Mouse (Mus musculus) spleen, adult 2 months (tissue): ENCODE measurements around the gene Otud7b. TPM values are rescaled to one million over a fixed set of nuclear protein-coding genes. Genes with fewer than 3 reads are reported as not detected.

Experiments used
- DNase-seq, 2 experiments: peaks; one replicate each; pipeline versions ENCODE4 v3.0.0 to v3.0.0-alpha.2; 2012 to 2021; ENCODE audit warnings: low spot score in 2 of 2, low read depth in 1 of 2
- H3K27ac ChIP-seq: fragments of 200-500 bp; 2 replicates; pipeline ENCODE4 v1.5.1; 2012; ENCODE audit warnings: low read length, inconsistent platforms; ENCODE audit not compliant: insufficient read depth
- H3K27me3 ChIP-seq: fragments of 200-500 bp; 2 replicates; pipeline ENCODE4 v1.6.1; 2012; ENCODE audit warnings: mild to moderate bottlenecking, moderate library complexity, low read length, inconsistent platforms; ENCODE audit not compliant: control insufficient read depth, insufficient read depth
- H3K36me3 ChIP-seq: fragments of 200-500 bp; 2 replicates; pipeline ENCODE4 v1.6.1; 2012; ENCODE audit warnings: mild to moderate bottlenecking, low read length, inconsistent platforms; ENCODE audit not compliant: control insufficient read depth, insufficient read depth
- H3K4me1 ChIP-seq: fragments of 200-500 bp; 2 replicates; pipeline ENCODE4 v1.6.1; 2011; ENCODE audit warnings: inconsistent platforms; ENCODE audit not compliant: control insufficient read depth, insufficient read depth, insufficient read length
- H3K4me3 ChIP-seq: fragments of 200-500 bp; 2 replicates; pipeline ENCODE4 v1.5.1; 2011; ENCODE audit warnings: mild to moderate bottlenecking, inconsistent platforms; ENCODE audit not compliant: insufficient read depth, insufficient read length; ENCODE audit errors: extremely low read depth
- CTCF ChIP-seq: fragments of 200-500 bp; IDR thresholded peaks from 2 replicates; pipeline ENCODE4 v1.5.1; 2011; ENCODE audit warnings: mild to moderate bottlenecking, inconsistent platforms; ENCODE audit not compliant: insufficient read depth, insufficient read length, insufficient replicate concordance; ENCODE audit errors: extremely low read depth
- POLR2A ChIP-seq: fragments of 200-500 bp; IDR thresholded peaks from 2 replicates; pipeline ENCODE4 v1.6.1; 2011; ENCODE audit warnings: low read depth, low read length, inconsistent platforms
- WGBS: fragments of 180-500 bp; shearing (Covaris S2); methylation state at CpG from one replicate; pipeline ENCODE4 v1.1.7; 2018; 5-methylcytosine and 5-hydroxymethylcytosine counted together
- polyA plus RNA-seq: library from polyadenylated mRNA; depleted of rRNA; stranded (reverse); fragments of >200 nt; gene quantifications from 2 replicates; pipeline ENCODE4 v1.2.3, GENCODE M21; 2012

The Otud7b gene
- polyA plus RNA-seq, 1 experiment, result 11.1 TPM

- H3K36me3 ChIP-seq, result no peaks in the 10 kb centered on the region
- no peak overlapping the region for H3K27ac ChIP-seq
- 90% methylated on average over 4 of the region's 4 CpGs for WGBS
- TF ChIP-seq CTCF (no peak), POLR2A (no peak)
- DNase-seq, result no peak
- H3K4me1 ChIP-seq, result no peaks in the 10 kb centered on the region
- H3K4me3 ChIP-seq, result no peak overlapping the region
- H3K27me3 ChIP-seq, result no peaks in the 10 kb centered on the region
Observed at GRCm38 (mm10) chr3:96070241-96070640, 34.1 kb upstream of the Otud7b start.

- H3K27ac ChIP-seq, result no peak overlapping the region
- no peaks in the 10 kb centered on the region for H3K4me1 ChIP-seq
Observed at GRCm38 (mm10) chr3:96072921-96073486, 31.3 kb upstream of the Otud7b start.

DNA sequence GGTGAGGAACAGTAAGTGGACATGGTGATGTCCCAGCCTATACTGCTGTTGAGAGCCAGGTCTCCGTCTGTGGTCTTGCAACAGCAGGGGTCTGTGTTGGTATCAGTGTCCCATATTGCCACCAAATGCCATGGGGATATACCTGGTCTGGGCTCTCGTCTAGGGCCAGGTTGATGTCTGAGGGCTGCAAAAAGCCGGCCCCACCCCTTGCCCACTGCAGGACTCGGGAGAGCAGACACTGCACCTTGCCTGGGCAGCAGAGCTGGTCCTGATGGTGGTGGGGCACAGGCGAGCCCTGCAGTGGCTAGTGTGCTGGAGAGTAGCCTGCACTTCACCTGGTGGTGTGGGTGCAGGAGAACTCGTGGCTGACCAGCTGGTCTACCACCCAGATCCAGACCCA is 26.3 kb upstream of the Otud7b start:
- 84% methylated on average over 6 of the region's 6 CpGs for WGBS
- TF ChIP-seq CTCF (no peak), POLR2A (no peak)
- no peak overlapping the region for H3K27ac ChIP-seq
- H3K27me3 ChIP-seq, result no peaks in the 10 kb centered on the region
- no peak overlapping the region for H3K4me3 ChIP-seq
- DNase-seq, result no peak
- no peaks in the 10 kb centered on the region for H3K36me3 ChIP-seq
- no peaks in the 10 kb centered on the region for H3K4me1 ChIP-seq

More at GRCm38 (mm10) chr3:96072921-96073486, 31.3 kb upstream of the Otud7b start:
- DNase-seq, result no peak
- no peak for TF ChIP-seq CTCF
- H3K36me3 ChIP-seq, result no peaks in the 10 kb centered on the region
- H3K4me3 ChIP-seq, result no peak overlapping the region
- no peaks in the 10 kb centered on the region for H3K27me3 ChIP-seq
- 67% methylated on average over 12 of the region's 12 CpGs for WGBS

- no peak for TF ChIP-seq POLR2A
- Histone ChIP-seq H3K4me3 (no peak overlapping the region), H3K27me3 (no peaks in the 10 kb centered on the region), H3K27ac (no peak overlapping the region), H3K4me1 (no peaks in the 10 kb centered on the region), H3K36me3 (no peaks in the 10 kb centered on the region)
- 83% methylated on average over 3 of the region's 3 CpGs for WGBS
- DNase-seq, result no peak
Observed at GRCm38 (mm10) chr3:96078711-96079110, 25.6 kb upstream of the Otud7b start.

DNA sequence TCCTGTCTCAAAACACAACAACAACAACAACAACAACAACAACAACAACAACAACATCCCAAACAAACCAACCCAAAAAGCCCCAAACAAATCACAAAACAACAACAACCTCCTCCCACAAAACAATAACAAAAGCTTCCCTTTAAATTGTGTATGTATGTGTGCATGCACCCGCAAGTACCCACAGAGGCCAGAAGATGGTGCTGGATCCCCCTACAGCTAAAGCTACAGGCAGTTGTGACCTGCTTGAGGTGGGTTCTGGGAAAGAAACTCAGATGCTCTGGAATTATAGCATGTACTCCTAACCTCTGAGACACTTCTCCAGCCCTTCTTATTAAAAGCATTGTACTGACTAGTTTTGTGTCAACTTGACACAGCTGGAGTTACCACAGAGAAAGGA is 23.3 kb upstream of the Otud7b start:
- DNase-seq, result peak; percentile 15 to 34
- Histone ChIP-seq H3K36me3 (no peaks in the 10 kb centered on the region), H3K27ac (no peak overlapping the region), H3K27me3 (no peaks in the 10 kb centered on the region), H3K4me1 (no peaks in the 10 kb centered on the region), H3K4me3 (no peak overlapping the region)
- 95% methylated on average over 1 of the region's 1 CpGs for WGBS
- TF ChIP-seq POLR2A (no peak), CTCF (peak; percentile 61; the same call in 1 of the 2 replicates)

DNA sequence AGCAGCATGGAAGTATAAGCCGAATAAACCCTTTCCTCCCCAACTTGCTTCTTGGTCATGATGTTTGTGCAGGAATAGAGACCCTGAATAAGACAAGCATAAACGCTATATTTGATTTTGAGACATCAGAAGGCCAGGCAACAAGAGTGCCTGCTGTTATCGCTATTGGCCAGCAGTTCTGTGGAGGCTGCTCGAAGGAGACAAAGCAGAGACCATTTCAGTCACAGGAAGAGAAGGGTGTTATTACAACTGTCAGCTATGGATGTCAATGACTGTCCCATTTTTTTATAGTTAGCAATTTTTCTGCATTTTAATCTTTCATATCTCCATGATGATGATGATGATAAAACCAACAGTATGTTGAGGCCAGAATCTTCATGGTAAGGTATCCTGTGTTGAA is 22.7 kb upstream of the Otud7b start:
- Histone ChIP-seq H3K4me3 (no peak overlapping the region), H3K27ac (no peak overlapping the region), H3K27me3 (no peaks in the 10 kb centered on the region), H3K4me1 (no peaks in the 10 kb centered on the region), H3K36me3 (no peaks in the 10 kb centered on the region)
- no peak for DNase-seq
- no peak for TF ChIP-seq POLR2A
- TF ChIP-seq CTCF, result no peak
- 86% methylated on average over 4 of the region's 4 CpGs for WGBS

- TF ChIP-seq CTCF (no peak), POLR2A (no peak)
- WGBS, result 86% methylated on average over 2 of the region's 2 CpGs
- Histone ChIP-seq H3K36me3 (no peaks in the 10 kb centered on the region), H3K27me3 (no peaks in the 10 kb centered on the region), H3K4me3 (no peak overlapping the region), H3K27ac (no peak overlapping the region), H3K4me1 (no peaks in the 10 kb centered on the region)
- no peak for DNase-seq
Observed at GRCm38 (mm10) chr3:96082100-96082499, 22.2 kb upstream of the Otud7b start.
